Mouse (Mus musculus) inflammation-experienced regulatory T-cells (primary cell): Measurements from ENCODE around the gene Tdpoz5. TPM values are rescaled to one million over a fixed set of nuclear protein-coding genes. Genes with fewer than 3 reads are reported as not detected.

ENCODE experiments used
- polyA plus RNA-seq, 2 experiments: library from polyadenylated mRNA; unstranded; fragments of 100-300 nt; shearing (Covaris generic); gene quantifications; one replicate each; pipeline ENCODE4 v1.2.1; 2017

The Tdpoz5 gene
- polyA plus RNA-seq = under 1 TPM in 1 of 2 experiments, not detected in 1; 0.50 TPM

DNA sequence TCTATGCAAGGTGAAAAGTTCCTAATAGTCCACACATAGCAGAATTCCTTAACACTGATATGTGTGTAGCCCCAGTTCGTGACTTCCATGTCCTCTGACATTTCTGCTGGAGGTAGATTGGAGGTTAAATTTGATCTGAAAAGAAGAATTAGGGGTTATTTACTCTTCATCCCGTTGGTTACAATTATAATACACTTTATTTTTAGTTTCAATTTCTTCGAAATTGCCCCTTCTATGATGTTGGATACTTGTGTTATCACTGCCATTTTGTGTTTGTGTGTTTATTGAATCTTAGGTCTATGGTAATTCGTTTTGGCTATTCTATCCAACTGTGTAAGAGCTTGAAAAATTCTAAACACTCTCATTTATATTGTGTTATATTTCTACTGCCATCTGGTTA is at the start of gene Tdpoz5:
TSS of gene Tdpoz5 (minus strand) at position 101 of the 400 bp plus-strand sequence.

DNA sequence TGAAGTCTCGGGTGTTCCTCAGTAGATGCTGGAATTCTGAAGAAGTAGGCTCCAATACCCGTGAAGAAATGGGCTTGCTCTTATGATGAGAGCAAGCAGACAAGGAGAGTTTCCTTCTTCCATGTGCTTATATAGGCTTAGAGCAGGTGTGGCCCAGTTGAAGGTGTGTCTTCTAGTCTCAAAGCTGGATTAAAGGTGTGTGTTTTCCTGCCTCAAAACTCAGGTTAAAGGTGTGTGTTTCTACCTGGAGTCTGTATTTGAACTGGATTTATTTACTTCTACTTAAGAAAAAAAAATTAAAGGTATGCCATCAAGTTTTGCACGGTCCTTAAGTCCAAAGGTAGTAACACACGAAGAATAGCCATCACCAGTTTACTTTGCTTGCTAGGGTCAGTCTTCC is 17.7 kb downstream of the Tdpoz5 start, which contains the start of gene Gm9117:
TSS of gene Gm9117 (minus strand) at position 101 of the 400 bp plus-strand sequence.

Other genes with a start within 250 kb of the Tdpoz5 start
- under 1 TPM in 1 of 2 experiments, not detected in 1; 0.75 TPM for gene Gm5773, start 188.3 kb downstream of the Tdpoz5 start, polyA plus RNA-seq
- gene Tdpoz4, start 164.9 kb downstream of the Tdpoz5 start, polyA plus RNA-seq = under 1 TPM in 1 of 2 experiments, not detected in 1; 0.33 TPM
- gene Tdpoz3, start 135.3 kb downstream of the Tdpoz5 start, polyA plus RNA-seq = not detected
- not detected for gene Gm9117, start 17.8 kb downstream of the Tdpoz5 start, polyA plus RNA-seq
- gene Gm9125, start 93.6 kb upstream of the Tdpoz5 start, polyA plus RNA-seq = under 1 TPM in 1 of 2 experiments, not detected in 1; 0.39 TPM
- gene Gm10697, start 111.3 kb upstream of the Tdpoz5 start, polyA plus RNA-seq = under 1 TPM in 1 of 2 experiments, not detected in 1; 0.50 TPM
- under 1 TPM in 1 of 2 experiments, not detected in 1; 0.75 TPM for gene Gm10696, start 216.9 kb upstream of the Tdpoz5 start, polyA plus RNA-seq
- not detected for gene Gm5286, start 235.4 kb upstream of the Tdpoz5 start, polyA plus RNA-seq